Mouse (Mus musculus) kidney, embryonic 14.5 days (tissue): ENCODE results near the gene 9430097D07Rik. TPM values are rescaled to one million over a fixed set of nuclear protein-coding genes. Genes with fewer than 3 reads are reported as not detected.

Experiments
- ATAC-seq: fragments of 200-750 bp; cut with Nextera tagmentation; 2 replicates; pipeline ENCODE4 v1.8.0; 2017; ENCODE audit warnings: moderate number of reproducible peaks, mild to moderate bottlenecking, moderate TSS enrichment, moderate library complexity; ENCODE audit not compliant: low FRiP score, low TSS enrichment
- H3K27ac ChIP-seq: fragments of 300-500 bp; sonication (generic); 2 replicates; pipeline ENCODE4 v1.5.1; 2014; ENCODE audit warnings: low read depth, mild to moderate bottlenecking, low read length, moderate library complexity, mixed read lengths
- H3K27me3 ChIP-seq: fragments of 300-500 bp; sonication (generic); 2 replicates; pipeline ENCODE4 v1.6.1; 2014; ENCODE audit warnings: mild to moderate bottlenecking, low read length; ENCODE audit not compliant: control insufficient read depth, insufficient read depth
- H3K36me3 ChIP-seq: fragments of 300-500 bp; sonication (generic); 2 replicates; pipeline ENCODE4 v1.6.1; 2014; ENCODE audit warnings: low read length, mixed read lengths; ENCODE audit not compliant: control insufficient read depth, insufficient read depth
- H3K4me1 ChIP-seq: fragments of 300-500 bp; sonication (generic); 2 replicates; pipeline ENCODE4 v1.6.1; 2014; ENCODE audit warnings: low read length, mixed read lengths; ENCODE audit not compliant: control insufficient read depth, insufficient read depth
- H3K4me2 ChIP-seq: fragments of 300-500 bp; sonication (generic); replicated peaks from 2 replicates; pipeline ENCODE4 v1.6.1; 2014; ENCODE audit warnings: low read depth, mild to moderate bottlenecking, low read length
- H3K4me3 ChIP-seq: fragments of 300-500 bp; sonication (generic); 2 replicates; pipeline ENCODE4 v1.5.1; 2014; ENCODE audit warnings: mild to moderate bottlenecking, low read length
- H3K9ac ChIP-seq: fragments of 300-500 bp; sonication (generic); 2 replicates; pipeline ENCODE4 v1.6.1; 2014; ENCODE audit warnings: low read depth, mild to moderate bottlenecking, low read length, moderate library complexity
- H3K9me3 ChIP-seq: fragments of 300-500 bp; sonication (generic); 2 replicates; pipeline ENCODE4 v1.6.1; 2016; ENCODE audit warnings: low read length; ENCODE audit not compliant: control insufficient read depth
- WGBS: fragments of 180-500 bp; shearing (Covaris S2); extraction: QIAGEN DNeasy Blood & Tissue Kit; methylation state at CpG from one replicate; pipeline ENCODE4 v1.1.7; 2014; 5-methylcytosine and 5-hydroxymethylcytosine counted together
- polyA plus RNA-seq: library from polyadenylated mRNA; unstranded; fragments of >200 nt; fragmentation: Nextera tagmentation; extraction: Ambion mirVana; gene quantifications from 2 replicates; pipeline ENCODE4 v1.2.1, GENCODE M21; 2014

9430097D07Rik gene
- polyA plus RNA-seq, 1 experiment from 2014 or later = 0.14 TPM

GRCm38 (mm10) chr2:32556019-32556418 lies 19.5 kb downstream of the 9430097D07Rik start:
- 0 out of 2 replicates have a peak, but pooled peaks cover 4% of the 10 kb centered on the region for H3K4me1 ChIP-seq
- no peaks in the 10 kb centered on the region for H3K27me3 ChIP-seq
- H3K36me3 ChIP-seq = peaks cover 17% of the 10 kb centered on the region
- no peak overlapping the region for H3K4me3 ChIP-seq
- H3K9me3 ChIP-seq = no peaks in the 10 kb centered on the region
- WGBS = 81% methylated on average over 7 of the region's 7 CpGs
- ATAC-seq = no peak
- H3K27ac ChIP-seq = no peak overlapping the region
- no peak overlapping the region for H3K4me2 ChIP-seq
- H3K9ac ChIP-seq = no peak overlapping the region

- Histone ChIP-seq H3K27ac (no peak overlapping the region), H3K27me3 (no peaks in the 10 kb centered on the region), H3K4me1 (0 out of 2 replicates have a peak, but pooled peaks cover 4% of the 10 kb centered on the region), H3K9ac (no peak overlapping the region), H3K4me2 (no peak overlapping the region), H3K36me3 (peaks cover 16% of the 10 kb centered on the region), H3K9me3 (no peaks in the 10 kb centered on the region), H3K4me3 (no peak overlapping the region)
- no peak for ATAC-seq
- WGBS = 43% methylated on average over 4 of the region's 4 CpGs
These were observed 20.0 kb downstream of the 9430097D07Rik start for GRCm38 (mm10) chr2:32555484-32555883.

DNA sequence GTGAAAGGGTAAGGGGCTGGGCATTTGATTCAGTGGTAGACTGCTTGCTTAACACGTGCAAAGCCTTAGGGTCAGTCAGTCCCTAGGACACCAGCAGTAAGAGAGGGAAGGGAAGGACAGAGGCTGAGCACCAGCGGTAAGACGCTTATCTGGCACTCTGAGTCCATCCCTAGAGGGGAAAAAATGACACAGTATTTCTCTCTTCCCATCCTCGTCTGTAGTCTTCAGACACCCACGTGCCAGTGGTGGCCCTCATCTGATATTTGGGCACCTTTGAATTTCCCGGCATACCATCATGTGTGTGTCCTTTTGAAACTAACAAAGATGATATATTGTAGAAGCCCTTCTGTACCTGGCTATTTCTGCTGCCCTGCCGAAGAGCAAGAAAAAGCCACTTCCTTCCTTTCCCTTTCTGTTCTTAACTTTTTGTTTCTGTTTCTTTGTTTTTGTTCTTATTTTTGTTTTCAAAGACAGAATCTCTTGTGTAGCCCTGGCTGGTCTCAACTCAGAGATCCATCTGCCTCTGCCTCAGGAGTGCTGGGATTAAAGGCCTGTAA lies 21.8 kb downstream of the 9430097D07Rik start:
- WGBS = 75% methylated on average over 7 of the region's 7 CpGs
- ATAC-seq = no peak
- H3K36me3 ChIP-seq = no peaks in the 10 kb centered on the region; the same call in 1 of the 2 replicates
- H3K27ac ChIP-seq = no peak overlapping the region
- no peak overlapping the region for H3K9ac ChIP-seq
- no peak overlapping the region for H3K4me3 ChIP-seq
- no peak overlapping the region for H3K4me2 ChIP-seq
- H3K27me3 ChIP-seq = no peaks in the 10 kb centered on the region
- no peaks in the 10 kb centered on the region for H3K9me3 ChIP-seq
- H3K4me1 ChIP-seq = 0 out of 2 replicates have a peak, but pooled peaks cover 8% of the 10 kb centered on the region

GRCm38 (mm10) chr2:32551236-32551635 lies 24.2 kb downstream of the 9430097D07Rik start:
- no peaks in the 10 kb centered on the region for H3K27me3 ChIP-seq
- no peak overlapping the region for H3K9ac ChIP-seq
- WGBS = 78% methylated on average over 5 of the region's 5 CpGs
- no peak overlapping the region for H3K4me3 ChIP-seq
- no peaks in the 10 kb centered on the region for H3K9me3 ChIP-seq
- no peak for ATAC-seq
- H3K4me1 ChIP-seq = 0 out of 2 replicates have a peak, but pooled peaks cover 4% of the 10 kb centered on the region
- no peak overlapping the region for H3K4me2 ChIP-seq
- no peak overlapping the region for H3K27ac ChIP-seq
- no peaks in the 10 kb centered on the region; the same call in 1 of the 2 replicates for H3K36me3 ChIP-seq

- H3K9ac ChIP-seq = no peak overlapping the region
- 69% methylated on average over 6 of the region's 6 CpGs for WGBS
- no peak for ATAC-seq
- no peak overlapping the region for H3K4me3 ChIP-seq
- H3K27me3 ChIP-seq = no peaks in the 10 kb centered on the region
- H3K27ac ChIP-seq = no peak overlapping the region
- H3K9me3 ChIP-seq = no peaks in the 10 kb centered on the region
- H3K36me3 ChIP-seq = no peaks in the 10 kb centered on the region; the same call in 1 of the 2 replicates
- H3K4me2 ChIP-seq = no peak overlapping the region
- H3K4me1 ChIP-seq = 0 out of 2 replicates have a peak, but pooled peaks cover 4% of the 10 kb centered on the region
These were observed 25.7 kb downstream of the 9430097D07Rik start for GRCm38 (mm10) chr2:32549764-32550163.

- no peak overlapping the region for H3K4me2 ChIP-seq
- ATAC-seq = no peak
- no peaks in the 10 kb centered on the region for H3K9me3 ChIP-seq
- 76% methylated on average over 9 of the region's 9 CpGs for WGBS
- H3K9ac ChIP-seq = no peak overlapping the region
- no peaks in the 10 kb centered on the region for H3K36me3 ChIP-seq
- no peak overlapping the region for H3K27ac ChIP-seq
- H3K27me3 ChIP-seq = no peaks in the 10 kb centered on the region
- H3K4me3 ChIP-seq = no peak overlapping the region
- 0 out of 2 replicates have a peak, but pooled peaks cover 4% of the 10 kb centered on the region for H3K4me1 ChIP-seq
These were observed 26.3 kb downstream of the 9430097D07Rik start for GRCm38 (mm10) chr2:32549171-32549570.

DNA sequence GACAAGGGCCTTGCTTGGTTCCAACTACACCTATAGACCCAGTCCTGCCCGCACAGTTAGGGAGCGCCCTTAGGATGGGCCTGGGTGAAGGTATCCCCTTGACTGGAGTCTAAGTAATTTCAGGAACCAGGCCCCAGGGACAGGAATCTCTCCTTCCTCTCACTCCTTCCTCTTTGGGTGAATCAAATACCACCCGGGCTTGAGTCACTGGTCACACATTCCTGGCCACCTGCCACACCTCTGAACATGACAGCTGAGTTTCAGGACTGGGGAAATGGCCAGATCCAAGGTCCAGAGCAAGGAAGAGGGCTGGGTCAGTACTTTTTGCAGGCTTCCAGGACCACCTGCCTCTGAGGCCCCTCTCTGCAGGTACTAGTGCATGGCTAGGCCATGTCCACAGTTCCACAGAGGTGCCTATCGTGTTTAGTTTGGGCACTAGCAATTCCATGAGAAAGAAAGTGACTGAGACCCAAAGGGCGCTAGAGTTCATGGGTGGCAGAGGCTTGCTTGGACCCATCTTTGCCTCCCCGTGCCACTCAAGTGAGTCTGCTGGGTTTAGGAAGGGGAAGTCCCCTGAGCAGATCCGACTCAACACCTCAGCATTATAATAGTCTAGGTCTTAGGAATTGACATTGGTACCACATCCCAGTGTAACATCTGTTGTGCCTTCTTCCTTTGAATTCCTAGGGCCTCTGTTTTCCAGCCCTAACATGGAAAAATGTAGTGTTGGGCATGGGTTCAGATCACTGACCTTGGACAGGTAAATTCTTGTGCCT lies 27.3 kb downstream of the 9430097D07Rik start:
- no peak overlapping the region for H3K4me3 ChIP-seq
- no peaks in the 10 kb centered on the region for H3K9me3 ChIP-seq
- ATAC-seq = no peak
- no peaks in the 10 kb centered on the region for H3K36me3 ChIP-seq
- H3K4me2 ChIP-seq = no peak overlapping the region
- H3K9ac ChIP-seq = no peak overlapping the region
- no peak overlapping the region for H3K27ac ChIP-seq
- no peaks in the 10 kb centered on the region for H3K27me3 ChIP-seq
- WGBS = 94% methylated on average over 7 of the region's 7 CpGs
- H3K4me1 ChIP-seq = 0 out of 2 replicates have a peak, but pooled peaks cover 4% of the 10 kb centered on the region

DNA sequence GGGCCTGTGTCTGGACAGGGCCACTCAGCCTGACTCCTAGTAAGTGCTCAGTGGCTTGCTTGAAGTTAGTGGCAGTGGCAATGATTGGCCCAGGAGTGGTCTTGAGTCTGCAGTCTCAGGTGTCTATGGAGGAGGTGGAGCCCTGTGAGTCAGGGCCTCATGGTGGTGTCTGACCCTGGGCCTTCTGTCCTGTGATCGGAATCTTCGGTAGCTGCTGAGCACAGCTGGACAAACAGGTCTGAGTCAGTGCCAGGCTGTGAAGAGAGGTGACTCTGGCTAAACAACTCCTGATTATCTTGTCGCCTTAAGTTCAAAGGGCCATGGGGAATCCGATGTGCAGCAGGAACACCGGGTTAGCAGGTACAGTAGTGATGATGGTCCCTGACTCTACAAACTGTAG lies 28.1 kb downstream of the 9430097D07Rik start:
- H3K4me3 ChIP-seq = no peak overlapping the region
- H3K9ac ChIP-seq = no peak overlapping the region
- no peak overlapping the region for H3K4me2 ChIP-seq
- H3K27me3 ChIP-seq = no peaks in the 10 kb centered on the region
- 55% methylated on average over 5 of the region's 5 CpGs for WGBS
- no peaks in the 10 kb centered on the region for H3K36me3 ChIP-seq
- no peak overlapping the region for H3K27ac ChIP-seq
- no peak; the same call in 1 of the 2 replicates for ATAC-seq
- H3K9me3 ChIP-seq = no peaks in the 10 kb centered on the region
- 0 out of 2 replicates have a peak, but pooled peaks cover 4% of the 10 kb centered on the region for H3K4me1 ChIP-seq

- Histone ChIP-seq H3K9ac (no peak overlapping the region), H3K4me2 (no peak overlapping the region), H3K4me1 (0 out of 2 replicates have a peak, but pooled peaks cover 4% of the 10 kb centered on the region), H3K27me3 (no peaks in the 10 kb centered on the region), H3K36me3 (no peaks in the 10 kb centered on the region), H3K4me3 (no peak overlapping the region), H3K27ac (no peak overlapping the region), H3K9me3 (no peaks in the 10 kb centered on the region)
- WGBS = 92% methylated on average over 1 of the region's 1 CpGs
- ATAC-seq = no peak
These were observed 28.5 kb downstream of the 9430097D07Rik start for GRCm38 (mm10) chr2:32546951-32547350.
